In genomic region chr4:129034706-129035660, GRCm38 (mm10) we compare ENCODE assay signal across 8 mouse cellular contexts. TPM values are rescaled to one million over a fixed set of nuclear protein-coding genes. Genes with fewer than 3 reads are reported as not detected.
DNase-seq lines count a peak whose midpoint lies in the region; ATAC-seq lines count a peak whose summit lies in the region.

No protein-coding gene starts in this region.

- no peaks in the 10 kb centered on the region for H3K9me3 ChIP-seq in intestine, embryonic 15.5 days

- H3K4me3 ChIP-seq in intestine, embryonic 15.5 days (replicated peaks) = no peak overlapping the region

- no peaks in the 10 kb centered on the region for H3K36me3 ChIP-seq in intestine, embryonic 15.5 days

- H3K4me2 ChIP-seq in intestine, embryonic 15.5 days (replicated peaks) = 0 out of 2 replicates have a peak overlapping the region, but pooled peaks have one; percentile 1

- H3K4me1 ChIP-seq in intestine, embryonic 15.5 days (replicated peaks) = peaks cover 24% of the 10 kb centered on the region

- H3K27me3 ChIP-seq in intestine, embryonic 15.5 days (replicated peaks) = no peaks in the 10 kb centered on the region

- H3K27ac ChIP-seq in intestine, embryonic 15.5 days = no peak overlapping the region

- DNase-seq in A20 (ENCODE audit: low read depth, low spot score) = peak; percentile 93
- peak; percentile 79 for DNase-seq in T-cell, adult 2 months (ENCODE audit: low spot score)
- DNase-seq in fat pad, adult 2 months (ENCODE audit: extremely low read depth, low read depth, low spot score) = peak; percentile 83
- peak; percentile 90 for DNase-seq in lung, postnatal 36 days
- peak; percentile 67 for DNase-seq in testis, postnatal 10 days (ENCODE audit: low spot score)
- DNase-seq in embryo, embryonic 11 days = no peak
- no peak for DNase-seq in left cerebral cortex, adult 18-20 months (ENCODE audit: low spot score in 2 of 2)

- H3K9ac ChIP-seq in intestine, embryonic 15.5 days = no peak overlapping the region

- ATAC-seq in intestine, embryonic 15.5 days = peak; percentile 39

- WGBS in intestine, embryonic 15.5 days = 47% methylated on average over 13 of the region's 13 CpGs

RNA-seq across cellular contexts. Expression of gene Rnf19b, which starts 23.1 kb away (rescaled TPM):
- 6.7 and 7.0 TPM in 2 replicates for polyA plus RNA-seq in intestine, embryonic 15.5 days (2015; fragmentation: Nextera tagmentation; extraction: Ambion mirVana)
- 10 to 100 TPM; 54.7 to 59.3 TPM for total RNA-seq in left cerebral cortex, adult 18-20 months (2021)

RNA-seq across cellular contexts. Expression of gene Ak2, which starts 43.2 kb away (rescaled TPM):
- polyA plus RNA-seq in intestine, embryonic 15.5 days (2015; fragmentation: Nextera tagmentation; extraction: Ambion mirVana) = 297 and 298 TPM in 2 replicates
- total RNA-seq in left cerebral cortex, adult 18-20 months (2021) = 10 to 100 TPM; 24.3 to 27.2 TPM

Comparison
In these comparisons a context has a peak if more than half of its experiments do, and no peak if none do; other contexts are left out.
1. DNase-seq: peak in A20 (single experiment), T-cell, adult 2 months (single experiment), fat pad, adult 2 months (single experiment), lung, postnatal 36 days (single experiment) and testis, postnatal 10 days (single experiment); none in embryo, embryonic 11 days (single experiment) and left cerebral cortex, adult 18-20 months (0 of 2).